Mouse (Mus musculus): ENCODE results near the gene Tpt1. TPM values are rescaled to one million over a fixed set of nuclear protein-coding genes. Genes with fewer than 3 reads are reported as not detected.

The Tpt1 gene
- polyA plus RNA-seq, 1 experiment from 2014 or later, result 849 TPM

- no peak overlapping the region for H3K27ac ChIP-seq (replicated peaks)
- no peaks in the 10 kb centered on the region for H3K27me3 ChIP-seq (replicated peaks)
- H3K9me3 ChIP-seq, result no peaks in the 10 kb centered on the region
- H3K9ac ChIP-seq, result 0 out of 2 replicates have a peak overlapping the region, but pooled peaks have one; percentile 33
- no peaks in the 10 kb centered on the region for H3K36me3 ChIP-seq
- H3K4me3 ChIP-seq, result no peak overlapping the region
- H3K4me2 ChIP-seq, result peak overlapping the region; percentile 49
- WGBS, result 20% methylated on average over 8 of the region's 8 CpGs
- no peak for ATAC-seq (ENCODE audit: extremely low read depth, insufficient number of reproducible peaks, low FRiP score, low TSS enrichment)
- H3K4me1 ChIP-seq, result peaks cover 16% of the 10 kb centered on the region
These were observed 34.1 kb downstream of the Tpt1 start for GRCm38 (mm10) chr14:75878980-75879379.

GRCm38 (mm10) chr14:75881856-75882255 is 37.0 kb downstream of the Tpt1 start:
- H3K4me2 ChIP-seq, result no peak overlapping the region
- H3K27me3 ChIP-seq (replicated peaks), result no peaks in the 10 kb centered on the region
- WGBS, result 31% methylated on average over 4 of the region's 4 CpGs
- no peaks in the 10 kb centered on the region for H3K36me3 ChIP-seq
- no peak overlapping the region for H3K4me3 ChIP-seq
- no peaks in the 10 kb centered on the region for H3K9me3 ChIP-seq
- H3K4me1 ChIP-seq, result peaks cover 12% of the 10 kb centered on the region
- no peak for ATAC-seq (ENCODE audit: extremely low read depth, insufficient number of reproducible peaks, low FRiP score, low TSS enrichment)
- H3K27ac ChIP-seq (replicated peaks), result no peak overlapping the region
- no peak overlapping the region for H3K9ac ChIP-seq

GRCm38 (mm10) chr14:75883330-75883729 is 38.4 kb downstream of the Tpt1 start:
- H3K36me3 ChIP-seq, result no peaks in the 10 kb centered on the region
- ATAC-seq (ENCODE audit: extremely low read depth, insufficient number of reproducible peaks, low FRiP score, low TSS enrichment), result no peak
- 66% methylated on average over 5 of the region's 5 CpGs for WGBS
- H3K4me1 ChIP-seq, result peaks cover 12% of the 10 kb centered on the region
- H3K9me3 ChIP-seq, result no peaks in the 10 kb centered on the region
- H3K9ac ChIP-seq, result no peak overlapping the region
- H3K27ac ChIP-seq (replicated peaks), result no peak overlapping the region
- no peak overlapping the region for H3K4me2 ChIP-seq
- H3K4me3 ChIP-seq, result no peak overlapping the region
- no peaks in the 10 kb centered on the region for H3K27me3 ChIP-seq (replicated peaks)

GRCm38 (mm10) chr14:75883873-75884272 is 39.0 kb downstream of the Tpt1 start:
- H3K4me1 ChIP-seq, result peaks cover 8% of the 10 kb centered on the region
- H3K9ac ChIP-seq, result no peak overlapping the region
- no peak overlapping the region for H3K4me3 ChIP-seq
- H3K4me2 ChIP-seq, result no peak overlapping the region
- no peak for ATAC-seq (ENCODE audit: extremely low read depth, insufficient number of reproducible peaks, low FRiP score, low TSS enrichment)
- no peak overlapping the region for H3K27ac ChIP-seq (replicated peaks)
- H3K36me3 ChIP-seq, result no peaks in the 10 kb centered on the region
- H3K9me3 ChIP-seq, result no peaks in the 10 kb centered on the region
- H3K27me3 ChIP-seq (replicated peaks), result no peaks in the 10 kb centered on the region
- WGBS, result 72% methylated on average over 5 of the region's 5 CpGs

GRCm38 (mm10) chr14:75892118-75892517 is 47.2 kb downstream of the Tpt1 start:
- Histone ChIP-seq H3K36me3 (peaks cover 21% of the 10 kb centered on the region), H3K4me3 (no peak overlapping the region), H3K4me2 (no peak overlapping the region), H3K9me3 (no peaks in the 10 kb centered on the region), H3K9ac (no peak overlapping the region), H3K27me3 (replicated peaks) (no peaks in the 10 kb centered on the region), H3K27ac (replicated peaks) (no peak overlapping the region), H3K4me1 (no peaks in the 10 kb centered on the region)
- ATAC-seq (ENCODE audit: extremely low read depth, insufficient number of reproducible peaks, low FRiP score, low TSS enrichment), result no peak
- 85% methylated on average over 9 of the region's 9 CpGs for WGBS

Other genes with a start within 250 kb of the Tpt1 start
- gene Erich6b, start 202.8 kb upstream of the Tpt1 start, polyA plus RNA-seq (2015; fragmentation: Nextera tagmentation; extraction: Ambion mirVana), result not detected in 2 replicates
- 11.7 and 11.8 TPM in 2 replicates for gene Cog3, start 90.6 kb upstream of the Tpt1 start, polyA plus RNA-seq (2015; fragmentation: Nextera tagmentation; extraction: Ambion mirVana)
- 4.8 and 5.5 TPM in 2 replicates for gene Slc25a30, start 58.1 kb upstream of the Tpt1 start, polyA plus RNA-seq (2015; fragmentation: Nextera tagmentation; extraction: Ambion mirVana)
- 0.18 and 0.25 TPM in 2 replicates for gene Kctd4, start 109.9 kb downstream of the Tpt1 start, polyA plus RNA-seq (2015; fragmentation: Nextera tagmentation; extraction: Ambion mirVana)
- gene Gtf2f2, start 165.8 kb downstream of the Tpt1 start, polyA plus RNA-seq (2015; fragmentation: Nextera tagmentation; extraction: Ambion mirVana), result 26.9 and 27.1 TPM in 2 replicates

Measured in heart, embryonic 13.5 days (tissue).